Mouse (Mus musculus) cerebellum, adult 11-12 months (tissue): ENCODE data around the gene Maml1.

ENCODE experiments used
- DNase-seq: peaks from one replicate; pipeline ENCODE4 v3.0.0; 2022

Gene Maml1

DNA sequence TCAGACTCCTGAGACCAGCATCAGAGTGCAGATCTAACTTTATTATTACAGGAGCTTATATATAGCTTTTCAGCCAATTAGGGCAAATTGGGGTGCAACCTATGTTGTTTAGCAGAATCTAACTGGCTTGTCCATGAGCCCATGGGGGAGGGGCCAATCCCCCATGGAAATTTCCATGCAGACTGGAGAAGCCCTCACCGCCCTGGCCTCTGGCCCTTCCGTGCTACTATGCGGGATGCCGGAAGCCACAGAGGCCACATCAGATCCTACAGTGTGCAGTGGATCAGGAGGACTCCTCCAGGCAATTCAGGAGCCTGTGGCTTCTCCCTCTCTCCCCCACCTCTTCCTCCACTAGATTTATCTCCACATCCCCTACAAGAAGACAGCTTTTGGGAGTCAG lies 74.3 kb downstream of the Maml1 start:
- DNase-seq = no peak

DNA sequence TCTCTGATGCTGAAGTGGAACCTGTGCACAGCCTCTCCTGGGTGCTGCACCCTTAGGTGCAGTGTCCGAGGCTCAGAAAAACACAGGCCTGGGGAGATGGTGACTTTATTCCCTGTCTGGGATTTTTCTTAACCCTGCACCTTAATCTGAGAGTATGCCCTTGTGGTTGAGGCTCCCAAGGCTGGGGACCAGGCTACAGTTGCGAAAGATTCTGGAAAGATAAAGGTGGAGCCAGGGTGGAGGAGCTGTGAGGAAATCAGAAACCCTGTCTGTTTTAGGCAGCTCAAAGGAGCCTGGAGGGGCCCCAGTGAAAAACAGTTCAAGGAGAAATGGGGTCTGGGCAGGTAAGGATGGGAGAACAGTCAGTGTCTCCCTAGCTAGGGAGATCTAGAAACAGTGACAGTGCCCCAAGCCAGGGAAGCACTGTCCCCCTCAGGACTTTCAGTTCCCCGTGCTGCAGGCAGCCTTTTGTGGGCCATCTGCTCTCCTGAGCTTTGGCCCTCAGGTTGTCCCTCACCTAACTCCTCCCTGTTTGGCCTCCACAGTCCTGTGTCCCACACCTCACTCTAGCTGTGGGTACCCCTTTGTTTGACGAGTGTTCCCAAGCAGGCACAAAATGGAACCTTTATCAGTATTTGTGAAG lies 75.3 kb downstream of the Maml1 start:
- no peak for DNase-seq

DNA sequence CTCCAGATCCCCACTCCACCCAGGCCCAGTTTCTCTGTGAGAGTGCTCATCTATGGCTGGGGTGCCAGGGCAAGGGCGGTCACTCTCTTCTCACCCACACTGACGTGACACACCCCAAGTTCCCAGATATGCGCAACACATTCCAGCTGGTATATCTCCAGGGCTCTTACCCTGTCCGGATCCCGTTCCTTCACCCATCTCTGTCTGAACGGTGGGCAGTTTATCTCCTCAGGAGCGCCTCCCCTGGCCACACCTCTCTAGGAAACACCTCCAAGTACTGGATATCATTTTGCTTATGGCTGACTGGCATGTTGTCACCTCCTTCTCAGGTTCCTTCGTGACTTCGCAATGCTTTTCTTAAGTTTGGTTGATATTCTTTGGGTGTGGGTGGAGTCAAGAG lies 76.5 kb downstream of the Maml1 start:
- DNase-seq = no peak

DNA sequence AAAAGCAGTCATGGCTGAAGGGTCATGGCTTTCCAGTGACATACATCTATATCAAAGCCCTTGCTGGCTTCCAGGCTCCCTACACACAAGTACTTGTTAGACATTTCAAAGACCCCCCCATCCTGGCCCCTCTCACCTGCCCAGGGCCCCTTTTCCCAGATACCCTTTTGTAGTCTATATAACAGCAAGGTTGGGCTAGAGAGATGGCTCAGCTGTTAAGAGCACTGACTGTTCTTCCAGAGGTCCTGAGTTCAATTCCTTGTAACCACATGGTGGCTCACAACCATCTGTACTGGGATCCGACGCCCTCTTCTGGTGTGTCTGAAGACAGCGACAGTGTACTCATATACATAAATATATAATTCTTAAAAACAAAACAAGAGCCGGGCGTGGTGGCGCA lies 77.5 kb downstream of the Maml1 start:
- no peak for DNase-seq

DNA sequence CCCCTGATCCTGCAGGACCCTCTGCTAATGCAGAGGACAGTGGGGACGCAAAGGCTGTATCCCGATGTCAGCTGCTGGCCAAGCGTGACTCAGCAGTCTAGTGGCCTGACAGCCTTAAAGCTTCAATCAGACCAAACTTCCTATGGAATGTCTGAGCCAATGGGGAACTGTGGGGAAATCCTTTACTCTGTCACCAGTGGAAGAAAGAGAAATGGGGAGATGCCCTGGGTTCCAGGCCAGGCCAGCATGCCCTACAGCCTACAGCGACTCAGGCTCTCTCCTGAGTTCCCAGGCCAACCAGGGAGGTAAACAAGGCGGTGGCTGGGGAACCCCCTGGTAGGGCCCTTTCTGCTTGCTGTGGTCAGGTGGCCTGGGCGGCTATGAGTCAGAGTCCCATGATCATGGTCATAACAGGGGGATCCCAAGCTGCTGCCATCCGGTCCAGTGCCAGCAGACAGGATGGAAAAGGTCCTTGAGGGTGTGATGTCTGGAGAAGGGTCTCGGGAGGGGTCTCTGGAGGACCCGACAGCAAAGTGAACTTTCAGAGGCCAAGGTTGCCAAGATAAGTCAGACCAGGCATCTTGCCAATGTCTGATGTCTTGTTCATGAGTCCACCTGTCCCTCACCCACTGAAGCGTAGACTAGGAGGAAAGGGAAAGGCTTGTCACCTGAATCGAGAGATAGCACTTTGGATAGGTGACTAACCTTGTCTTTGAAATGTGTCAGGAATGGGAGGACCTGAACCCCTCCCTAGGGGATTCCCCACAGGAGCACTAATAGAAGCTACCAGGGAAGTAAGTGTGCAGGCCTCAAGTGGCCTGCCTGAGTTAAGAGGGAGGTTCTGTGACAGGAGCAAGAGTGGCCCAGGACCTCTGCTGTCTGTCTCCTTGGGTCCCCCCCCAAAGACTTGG lies 79.0 kb downstream of the Maml1 start:
- DNase-seq = peak; percentile 78

DNA sequence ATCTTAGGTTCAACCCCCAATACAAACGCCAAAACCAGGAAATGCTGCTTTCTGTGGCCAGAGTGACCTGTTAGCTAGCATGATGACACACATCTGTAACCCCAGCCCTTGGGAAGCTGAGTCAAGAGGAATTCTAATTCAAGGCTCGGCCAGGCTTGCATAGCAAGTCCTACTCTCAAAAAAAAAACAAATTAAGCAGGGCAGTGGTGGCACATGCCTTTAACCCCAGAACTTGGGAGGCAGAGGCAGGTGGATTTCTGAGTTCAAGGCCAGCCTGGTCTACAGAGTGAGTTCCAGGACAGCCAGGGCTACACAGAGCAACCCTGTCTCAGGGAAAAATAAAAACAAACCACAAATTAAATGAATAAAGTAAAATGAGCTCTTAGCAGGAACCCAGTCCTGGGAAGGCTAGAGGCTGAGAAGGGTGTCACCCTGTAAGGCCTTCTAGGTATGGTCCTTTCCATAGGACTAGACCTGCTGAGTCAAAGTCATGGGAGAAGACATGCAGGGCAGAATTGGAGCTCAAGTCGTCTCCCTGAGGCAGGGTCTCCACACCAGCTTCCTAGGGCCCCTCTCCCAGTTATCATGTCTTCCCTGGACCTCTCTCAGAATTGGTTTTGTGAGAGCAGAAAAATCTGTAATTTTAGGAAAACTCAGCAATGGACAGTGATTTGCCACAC lies 79.9 kb downstream of the Maml1 start:
- peak; percentile 39 for DNase-seq

DNA sequence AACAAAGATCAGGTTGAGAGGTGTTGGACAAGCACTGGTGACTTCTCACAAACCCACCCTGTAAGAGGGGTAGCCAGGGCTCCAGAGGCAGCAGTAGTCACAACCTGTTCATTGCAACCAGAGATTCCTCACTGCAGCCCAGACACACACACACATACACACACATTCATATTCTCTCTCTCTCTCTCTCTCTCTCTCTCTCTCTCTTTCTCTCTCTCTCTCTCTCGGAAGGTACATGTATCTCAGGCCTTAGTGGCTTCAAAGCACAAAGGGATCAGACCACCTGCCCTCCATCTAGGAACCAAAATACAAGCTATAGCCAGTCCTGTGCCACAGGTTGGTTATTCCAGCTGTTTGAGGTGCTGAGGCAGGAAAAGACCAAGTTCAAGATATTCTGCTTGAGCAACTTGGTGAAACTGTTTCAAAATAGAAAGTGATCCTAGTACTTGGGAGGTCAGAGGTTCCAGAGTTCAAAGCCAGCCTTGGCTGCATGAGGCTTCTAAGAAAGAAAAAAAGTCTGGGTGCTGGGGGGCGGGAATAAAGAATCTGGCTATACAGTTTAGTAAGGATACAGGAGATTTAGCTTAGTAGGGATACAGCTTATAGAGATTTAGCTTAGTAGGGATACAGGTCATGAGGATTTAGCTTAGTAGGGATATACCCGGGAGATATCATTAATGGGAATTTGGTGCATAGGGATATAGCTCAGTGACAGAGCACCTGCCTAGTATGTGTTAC lies 80.6 kb downstream of the Maml1 start:
- peak; percentile 32 for DNase-seq

DNA sequence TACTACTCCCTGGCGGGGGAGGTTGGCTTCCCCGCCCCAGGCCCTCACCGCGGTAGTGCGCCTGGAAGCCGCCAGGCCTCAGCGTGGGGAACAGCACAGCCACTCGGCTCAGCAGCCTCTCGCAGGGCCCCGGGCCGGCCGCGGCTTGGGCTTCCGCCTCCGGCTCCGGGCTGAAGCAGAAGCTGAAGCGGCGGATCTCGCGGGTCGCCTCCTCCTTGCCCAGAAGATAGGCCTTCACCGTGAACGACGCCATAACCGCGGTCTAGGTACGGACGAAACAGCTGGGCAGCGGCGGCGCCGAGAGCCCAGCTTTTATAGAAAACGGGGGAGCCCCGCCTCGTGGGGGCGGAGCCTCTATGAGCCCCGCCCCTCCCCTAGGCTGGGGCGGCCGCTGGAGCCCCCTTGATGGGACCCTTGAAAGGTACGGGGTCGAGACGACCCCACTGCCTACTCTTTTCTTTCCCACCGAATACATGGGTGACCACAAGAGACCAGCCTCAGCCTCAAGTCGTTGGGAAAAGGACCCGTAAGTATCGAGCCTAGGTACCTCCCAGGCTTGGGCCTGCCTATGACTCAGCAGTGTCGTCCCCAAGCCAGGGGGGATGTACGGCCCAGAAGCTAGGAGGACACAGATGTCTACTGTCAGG lies 81.5 kb downstream of the Maml1 start, which contains the start of the genes Sqstm1 and Mgat4b:
Sqstm1 (minus strand) TSS at position 323 of the 647 bp plus-strand sequence.
Mgat4b (plus strand) TSS at position 386 of the 647 bp plus-strand sequence.
- peak; percentile 82 for DNase-seq

DNA sequence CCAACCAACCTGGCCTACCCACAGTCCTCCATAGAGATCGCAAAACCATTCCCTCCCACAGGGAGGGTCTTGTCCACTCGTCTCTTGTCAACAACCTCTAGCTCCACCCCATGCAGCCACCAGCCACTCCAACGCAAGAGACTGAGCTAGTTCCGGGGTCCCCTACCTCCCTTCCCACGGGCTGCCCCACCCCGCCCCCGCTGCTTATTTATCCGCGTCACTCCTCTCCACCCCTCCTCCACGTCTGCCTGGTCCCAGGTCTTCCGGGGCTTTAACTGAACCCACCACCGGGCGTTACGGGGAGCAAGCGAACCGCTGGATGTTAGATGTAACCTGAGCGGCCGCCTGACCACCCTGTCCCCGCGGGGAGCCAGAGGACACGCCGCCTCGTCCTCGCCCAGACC lies 82.0 kb downstream of the Maml1 start:
- peak; percentile 96 for DNase-seq

DNA sequence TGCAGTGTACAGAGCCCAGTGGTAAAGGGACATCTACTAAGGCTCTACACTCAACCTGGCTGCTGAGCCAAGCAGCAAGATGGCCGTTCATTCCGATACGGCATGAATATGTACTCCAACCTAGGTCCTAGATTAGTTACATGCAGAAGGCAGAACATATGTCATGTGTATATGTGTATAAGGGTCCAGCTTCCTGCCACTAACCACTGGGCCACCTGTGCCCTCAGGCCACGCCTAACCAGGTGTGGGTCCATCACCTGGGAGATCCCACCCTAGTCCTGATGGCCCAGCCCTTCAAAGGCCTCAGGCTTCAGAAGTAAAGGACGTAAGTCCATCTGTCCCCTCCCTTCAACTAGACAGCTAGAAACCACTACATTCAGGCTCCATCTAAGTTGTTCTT lies 84.1 kb downstream of the Maml1 start:
- peak; percentile 28 for DNase-seq

DNA sequence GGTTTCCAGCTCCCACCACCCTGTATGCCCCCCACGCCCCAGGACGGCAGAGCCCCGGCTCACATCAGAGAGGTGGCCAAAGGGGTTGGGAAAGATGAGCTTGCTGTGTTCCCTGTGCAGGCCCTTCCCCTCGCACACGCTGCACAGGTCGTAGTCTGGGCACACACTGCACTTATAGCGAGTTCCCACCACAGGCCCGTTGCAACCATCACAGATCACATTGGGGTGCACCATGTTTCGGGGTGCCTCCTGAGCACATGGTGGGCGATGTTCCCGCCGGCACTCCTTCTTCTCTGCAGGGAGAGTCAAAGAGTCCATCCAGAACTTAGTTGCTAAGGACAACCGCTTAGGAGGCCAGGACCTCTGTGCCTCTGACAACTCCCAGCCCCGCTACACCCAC lies 84.8 kb downstream of the Maml1 start:
- DNase-seq = peak; percentile 40

DNA sequence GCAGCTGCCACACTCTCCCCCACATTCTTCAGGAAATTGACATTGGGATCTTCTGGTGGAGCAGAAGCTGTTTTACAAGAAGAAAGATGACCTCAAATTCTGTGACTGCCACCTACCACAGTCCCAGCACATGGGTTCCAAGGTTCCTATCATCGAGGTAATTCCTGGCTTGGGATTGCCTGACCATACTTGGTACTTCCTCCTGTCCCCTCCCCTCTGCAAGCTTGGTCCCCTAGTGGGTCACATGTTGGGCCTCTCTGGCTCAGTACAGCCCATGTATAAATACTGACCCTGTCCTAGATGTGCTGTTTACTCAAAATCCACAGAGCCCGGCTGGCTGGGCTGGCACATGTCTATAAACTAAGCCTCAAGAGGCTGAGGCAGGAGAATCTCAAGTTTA lies 86.1 kb downstream of the Maml1 start:
- DNase-seq = peak; percentile 21
